Mouse (Mus musculus) layer of hippocampus, postnatal 25 days (tissue): ENCODE data around the gene Kcna10. TPM values are rescaled to one million over a fixed set of nuclear protein-coding genes. Genes with fewer than 3 reads are reported as not detected.
A peak's percentile ranks its signal among the peaks of the same experiment; 100 is the strongest.

Experiments used
- DNase-seq, 2 experiments: peaks; one replicate each; pipeline ENCODE4 v3.0.0; 2022; ENCODE audit warnings: mixed read lengths in 2 of 2, low spot score in 1 of 2; ENCODE audit errors: extremely low spot score in 1 of 2
- total RNA-seq, 2 experiments: library from RNA; stranded (reverse); gene quantifications; 2 replicates each; pipeline ENCODE4 v1.2.3; 2021

The Kcna10 gene
- total RNA-seq, 2 experiments from 2014 or later, result not detected

DNA sequence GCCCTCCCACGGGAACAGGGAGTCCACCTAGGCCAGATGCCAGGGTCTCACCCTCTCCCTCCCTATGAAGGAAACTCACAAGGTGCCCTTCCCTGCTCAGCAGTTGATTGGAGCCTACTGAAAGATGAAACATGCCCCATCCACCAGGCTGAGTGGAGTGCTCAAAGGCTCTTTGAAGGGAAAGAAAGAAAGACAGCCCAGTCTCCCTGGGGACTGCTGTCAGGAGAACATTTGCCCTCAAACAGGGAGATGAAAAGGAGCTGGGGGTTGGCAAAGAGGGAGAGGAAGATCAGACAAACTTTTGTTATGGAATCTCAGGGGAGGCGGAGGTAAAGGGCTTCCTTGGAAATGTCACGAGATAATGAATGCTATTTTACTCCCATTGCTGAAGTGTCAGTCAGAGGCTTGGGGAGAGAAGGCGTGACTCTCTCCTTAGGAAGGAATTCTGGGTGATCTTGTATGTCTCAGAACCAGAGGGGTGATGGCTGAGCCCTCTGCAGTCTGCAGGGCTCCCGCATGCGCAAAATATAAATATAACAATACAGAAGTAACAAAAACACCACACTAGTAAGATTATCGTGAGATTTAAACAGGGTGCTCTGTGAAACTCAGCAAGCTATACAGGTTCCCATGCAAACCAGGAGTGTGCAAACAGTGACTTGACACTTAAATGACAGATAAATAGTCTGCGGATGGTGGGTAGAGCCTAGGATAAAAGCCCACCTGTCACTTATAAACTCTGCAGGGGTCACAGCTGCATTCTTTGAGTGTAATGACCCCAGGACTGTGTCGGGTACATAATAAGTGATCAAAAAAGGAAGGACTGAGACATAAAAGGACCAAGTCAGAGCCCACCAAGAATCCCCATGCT is 18.7 kb downstream of the Kcna10 start:
- DNase-seq, result no peak

DNA sequence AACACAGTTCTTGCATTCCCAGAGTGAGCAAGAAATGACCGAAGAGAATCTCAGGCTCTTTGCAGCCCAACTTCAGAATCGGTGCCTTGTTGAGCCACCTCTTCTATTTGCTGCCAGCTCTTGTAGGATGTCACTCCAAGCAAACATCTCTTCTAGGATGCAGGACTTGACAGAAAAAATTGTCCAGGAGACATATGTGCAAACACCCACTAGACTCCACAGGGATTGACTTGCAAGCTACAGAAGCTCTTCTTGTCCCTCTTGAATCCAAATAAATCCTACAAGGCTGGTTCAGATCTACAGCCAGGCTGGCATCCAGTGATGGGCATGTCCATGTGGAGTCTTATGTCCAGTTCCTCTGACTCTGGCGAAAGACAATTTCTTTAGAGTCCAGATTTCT is 21.6 kb downstream of the Kcna10 start:
- DNase-seq, result no peak

DNA sequence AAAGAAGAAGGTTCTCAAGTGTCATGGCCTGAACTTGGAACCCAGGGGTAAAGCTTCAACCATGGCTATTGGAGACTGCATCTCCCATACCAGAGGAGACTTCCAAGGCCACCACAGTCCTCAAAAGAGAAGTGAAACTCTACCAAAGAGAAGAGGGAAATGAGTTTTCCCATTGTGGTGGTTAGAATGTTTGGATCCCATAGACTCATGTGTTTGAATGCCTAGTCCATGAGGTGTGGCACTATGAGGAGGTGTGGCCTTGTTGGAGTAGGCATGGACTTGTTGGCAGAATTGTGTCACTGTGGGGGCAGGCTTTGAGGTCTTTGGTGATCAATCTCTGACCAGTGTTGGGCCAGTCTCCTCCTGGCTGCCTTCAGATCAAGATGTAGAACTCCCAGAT is 22.3 kb downstream of the Kcna10 start:
- DNase-seq, result no peak

DNA sequence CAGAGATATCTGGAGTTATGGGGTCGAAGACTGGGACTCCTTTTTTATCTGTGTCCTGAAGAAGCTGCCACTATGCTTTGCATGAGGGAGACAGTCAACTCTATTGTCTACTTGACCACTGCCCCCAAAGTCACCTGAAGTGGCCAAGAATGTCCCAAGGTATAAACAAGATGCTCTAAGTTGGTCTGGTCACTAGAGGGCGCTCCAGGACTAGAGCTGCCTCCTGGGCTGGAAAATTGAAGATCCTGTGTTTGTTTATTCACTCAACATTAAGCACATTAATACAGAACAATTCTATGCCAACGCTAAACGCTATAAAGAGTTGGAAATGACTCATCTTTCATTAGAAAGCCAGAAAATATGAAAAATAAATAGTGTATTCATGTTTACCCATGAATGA is 23.1 kb downstream of the Kcna10 start:
- peak; percentile 61 to 91 for DNase-seq

DNA sequence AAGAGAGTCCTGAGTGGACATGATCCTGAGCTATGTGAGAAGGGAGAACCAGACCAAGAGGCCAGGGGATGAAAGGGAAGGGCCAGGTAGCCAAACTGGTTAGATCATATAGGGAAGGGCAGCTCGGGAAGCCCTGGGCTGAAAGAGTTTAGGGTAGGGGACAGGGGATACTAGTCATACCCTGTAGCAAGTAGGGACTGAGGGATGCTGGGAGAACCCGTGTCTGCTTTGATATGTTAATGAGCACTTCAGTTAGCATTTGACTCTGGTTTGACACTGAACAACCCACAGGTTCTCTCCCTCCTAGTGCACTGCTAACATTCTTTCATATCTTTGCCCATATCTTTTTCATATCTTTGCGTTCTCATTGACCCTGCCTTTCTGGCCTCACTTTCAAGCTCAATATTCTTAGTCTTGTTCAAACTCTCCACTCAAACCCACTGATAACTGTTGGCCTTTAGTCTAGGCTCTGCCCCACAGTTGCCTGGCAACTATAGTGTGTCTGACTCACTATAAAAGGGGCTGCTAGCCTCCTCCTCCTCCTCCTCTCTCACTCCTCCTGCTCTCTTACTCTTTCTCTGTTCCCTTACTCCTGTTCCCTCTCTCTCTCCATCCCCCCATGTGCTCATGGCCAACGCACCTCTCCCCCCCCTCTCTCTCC is 23.8 kb downstream of the Kcna10 start:
- no peak for DNase-seq

DNA sequence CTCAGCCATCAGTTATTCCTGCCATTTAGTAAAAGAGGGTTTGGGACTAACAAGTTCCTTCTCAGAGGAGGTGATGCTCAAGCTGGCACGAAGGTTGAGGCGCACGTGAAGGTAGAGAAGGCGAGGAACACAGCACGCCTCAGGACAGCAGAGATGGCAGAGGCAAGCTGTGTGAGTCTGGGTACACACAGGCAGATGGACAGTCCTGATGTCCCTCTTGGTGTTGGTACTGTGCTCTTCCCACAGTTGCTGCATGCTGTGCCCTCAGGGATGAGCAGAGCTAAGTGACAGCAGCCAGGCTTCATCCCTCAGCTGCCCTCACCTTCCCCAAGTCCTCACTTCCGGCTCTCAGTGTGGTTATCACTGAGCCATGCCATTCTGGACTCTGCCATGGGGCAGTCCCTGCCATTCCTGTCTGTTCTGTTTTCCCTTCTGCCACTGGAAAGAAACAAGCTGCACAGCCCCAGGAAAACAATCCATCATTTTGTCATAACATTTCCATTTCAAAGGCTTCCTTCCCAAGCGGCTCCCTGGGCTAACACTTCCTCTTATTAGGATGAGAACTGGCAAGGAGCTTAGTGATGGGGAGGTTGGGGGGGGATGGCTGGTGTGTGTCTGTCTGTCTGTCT is 24.9 kb downstream of the Kcna10 start:
- DNase-seq, result no peak

DNA sequence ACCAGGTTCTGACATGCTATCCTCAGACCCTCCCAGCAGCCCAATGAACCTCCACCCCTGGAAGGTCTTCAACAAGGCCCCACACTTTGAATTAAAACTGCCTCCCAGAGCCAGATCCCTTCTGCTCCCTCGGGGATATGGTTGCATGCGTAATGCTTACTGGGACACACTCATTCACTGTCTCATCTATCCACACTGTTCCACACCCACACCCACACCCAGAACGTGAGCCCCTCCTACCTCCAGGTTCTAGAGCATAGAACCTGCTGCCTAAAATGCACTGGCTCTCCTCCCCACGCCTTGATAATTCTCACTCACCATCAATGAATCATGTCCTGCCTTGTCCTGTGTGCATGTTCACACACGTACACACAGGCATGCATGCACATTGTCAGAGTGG is 31.8 kb downstream of the Kcna10 start:
- DNase-seq, result no peak

DNA sequence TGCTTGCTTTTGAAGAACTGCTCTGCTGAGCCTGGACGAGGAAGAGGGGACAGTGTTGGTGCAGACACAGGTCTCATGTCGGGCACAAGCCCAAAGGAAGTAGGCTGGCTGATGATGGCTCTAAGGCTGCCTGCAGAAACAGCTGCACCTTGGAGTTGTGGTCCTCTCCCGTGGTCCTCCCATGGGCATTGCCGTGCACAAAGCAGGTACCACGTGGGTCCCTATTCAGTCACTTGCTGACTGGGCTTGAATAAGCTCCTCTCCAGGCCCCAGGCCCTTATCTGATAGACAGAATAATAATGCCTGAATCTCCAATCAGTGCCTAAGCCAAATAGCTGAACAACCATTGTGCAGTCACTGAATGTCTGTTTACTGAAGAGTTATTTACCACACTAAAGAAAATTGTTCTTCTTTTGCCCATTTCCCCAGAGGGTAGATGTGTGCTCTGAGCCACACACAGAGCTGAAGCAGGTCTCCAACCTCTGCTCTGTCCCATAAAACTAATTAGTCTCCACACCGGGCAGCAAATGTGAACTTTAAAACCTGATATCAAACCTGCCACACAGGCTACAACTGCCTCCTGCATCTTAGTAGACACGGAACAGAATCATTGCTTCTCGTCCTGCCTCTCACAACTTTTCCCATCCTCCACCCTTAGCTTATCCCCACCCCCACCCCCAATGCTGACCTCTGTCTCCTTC is 33.7 kb downstream of the Kcna10 start:
- DNase-seq, result no peak

DNA sequence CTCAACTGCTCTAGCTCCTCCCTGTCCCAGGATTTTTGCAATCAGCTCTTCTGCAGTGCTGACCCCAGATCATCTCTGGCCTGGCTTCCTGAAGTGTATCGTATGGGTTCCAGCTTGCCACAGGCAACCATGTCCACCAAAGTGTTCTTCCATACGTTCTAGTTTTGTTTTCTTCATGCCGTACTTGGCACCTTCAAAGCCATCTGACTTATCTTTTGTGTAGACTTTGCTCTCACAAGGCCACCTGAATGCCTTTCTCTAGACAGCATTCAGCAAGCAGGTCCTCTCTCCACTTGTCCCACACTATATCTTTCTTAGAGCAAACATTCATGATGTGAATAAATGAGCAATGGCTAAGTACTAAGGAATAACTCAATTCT is 34.2 kb downstream of the Kcna10 start:
- no peak for DNase-seq

DNA sequence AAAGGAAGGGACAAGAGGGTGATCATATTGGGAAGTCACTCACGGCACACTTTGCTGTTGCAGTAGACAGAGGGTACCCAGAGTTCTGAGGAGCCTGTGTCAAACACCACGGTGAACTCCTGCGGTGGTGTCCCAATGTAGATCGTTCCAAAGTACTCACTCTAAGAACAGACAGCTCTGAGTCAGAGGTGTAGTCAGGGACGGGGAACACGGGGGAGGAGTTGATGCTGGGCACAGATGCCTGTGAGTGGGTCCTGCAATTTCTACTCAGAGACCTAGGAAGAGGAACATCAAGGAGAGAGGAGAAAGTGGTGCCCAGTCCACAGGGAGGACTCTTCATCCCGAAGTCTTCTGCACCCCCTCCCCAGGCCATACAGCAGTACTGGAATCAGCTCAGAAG is 35.7 kb downstream of the Kcna10 start:
- DNase-seq, result no peak

DNA sequence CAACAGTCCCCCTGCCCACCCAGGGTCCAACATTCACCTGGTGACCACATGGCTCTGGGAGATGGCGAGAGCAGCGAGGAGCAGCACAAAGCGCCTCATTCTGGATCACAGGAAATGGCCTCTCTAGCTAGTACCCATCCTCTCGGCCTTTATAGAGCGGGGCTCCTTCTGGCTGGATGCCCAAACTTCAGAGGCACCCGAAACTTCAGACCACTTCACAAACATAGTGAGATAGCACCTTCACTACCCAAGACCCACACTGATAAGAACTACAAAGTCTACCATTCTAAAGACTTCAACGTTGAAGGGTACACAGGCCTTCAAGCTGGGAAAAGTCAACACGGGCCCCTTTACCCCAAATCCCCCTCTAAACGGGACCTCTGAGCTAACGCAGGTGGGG is 38.8 kb downstream of the Kcna10 start, which contains the start of gene Cym:
Gene Cym, minus strand, starts transcription at position 125 of the 400 bp plus-strand sequence.
- no peak for DNase-seq

DNA sequence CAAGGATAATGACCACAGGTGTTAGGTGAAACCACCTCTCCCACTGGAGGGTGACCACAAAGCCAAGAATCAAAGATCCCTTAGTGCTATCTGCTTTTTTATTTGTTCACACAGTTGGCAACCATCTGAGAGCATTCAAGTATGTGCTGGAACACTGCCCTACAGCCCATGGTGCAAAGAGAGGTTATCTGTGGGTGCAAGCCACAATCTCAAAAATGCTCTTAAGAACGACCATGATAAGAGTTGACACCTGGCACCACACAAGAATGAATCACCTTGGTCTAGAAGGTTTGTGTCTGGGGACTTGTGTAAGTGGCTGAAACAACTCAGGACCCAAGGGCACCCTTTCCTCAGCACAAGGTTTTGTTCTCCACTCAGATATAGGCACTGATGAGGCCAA is 40.4 kb downstream of the Kcna10 start:
- DNase-seq, result no peak

DNA sequence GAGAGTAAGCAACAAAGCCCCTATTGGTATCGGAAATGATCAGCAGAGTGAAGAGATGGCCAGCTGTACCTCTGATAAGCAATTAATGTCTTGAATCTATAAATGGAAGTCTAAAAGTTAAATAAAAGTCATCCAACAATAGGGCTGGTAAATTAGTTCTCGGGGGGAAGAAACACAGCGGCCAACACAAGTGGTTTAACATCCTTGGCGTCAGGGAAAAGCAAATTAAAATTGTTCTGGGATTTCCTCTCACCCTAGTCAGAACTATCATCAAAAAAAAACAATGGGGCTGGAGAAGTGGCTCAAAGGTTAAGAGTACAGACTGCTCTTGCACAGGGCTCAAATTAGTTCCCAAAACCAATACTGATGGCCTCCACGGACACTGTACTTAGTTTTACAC is 43.0 kb downstream of the Kcna10 start:
- no peak for DNase-seq

DNA sequence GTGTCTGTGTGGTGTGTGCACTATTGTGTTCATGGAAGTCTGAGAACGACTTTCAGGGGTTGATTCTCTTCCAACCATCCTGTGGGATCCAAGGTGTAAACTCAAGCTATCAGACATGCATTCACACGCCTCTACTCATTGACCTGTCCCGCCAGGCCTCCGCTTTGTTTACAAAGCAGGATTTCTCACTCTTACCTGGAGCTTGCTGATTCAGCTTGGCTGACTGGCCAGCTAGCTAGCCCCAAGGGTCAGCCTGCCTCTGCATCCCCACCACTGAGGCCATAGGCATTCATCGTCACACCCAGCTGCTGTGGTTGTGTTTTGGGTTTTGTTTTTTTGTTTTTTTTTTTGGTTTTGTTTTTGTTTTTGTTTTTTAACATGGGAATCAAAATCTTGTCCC is 46.4 kb downstream of the Kcna10 start:
- DNase-seq, result no peak

DNA sequence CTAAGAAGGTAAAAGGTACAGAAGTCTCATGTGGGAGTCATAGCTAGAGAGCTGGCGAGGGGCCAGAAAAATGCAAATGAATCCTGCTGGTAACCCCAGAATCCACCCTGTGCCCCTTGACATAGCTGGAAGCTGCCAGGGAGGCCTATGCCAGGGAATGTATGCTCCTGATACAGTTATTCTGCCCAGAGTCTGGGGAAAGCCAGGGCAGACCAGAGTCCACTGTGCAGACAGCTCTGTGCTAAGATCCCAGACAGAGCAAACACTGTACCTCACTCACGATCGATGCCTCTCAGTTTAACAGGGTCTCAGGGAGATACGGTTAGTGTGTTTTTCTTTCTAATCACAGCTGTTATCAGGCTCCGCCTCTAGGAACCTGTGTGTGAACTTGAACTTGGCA is 47.0 kb downstream of the Kcna10 start:
- no peak for DNase-seq

DNA sequence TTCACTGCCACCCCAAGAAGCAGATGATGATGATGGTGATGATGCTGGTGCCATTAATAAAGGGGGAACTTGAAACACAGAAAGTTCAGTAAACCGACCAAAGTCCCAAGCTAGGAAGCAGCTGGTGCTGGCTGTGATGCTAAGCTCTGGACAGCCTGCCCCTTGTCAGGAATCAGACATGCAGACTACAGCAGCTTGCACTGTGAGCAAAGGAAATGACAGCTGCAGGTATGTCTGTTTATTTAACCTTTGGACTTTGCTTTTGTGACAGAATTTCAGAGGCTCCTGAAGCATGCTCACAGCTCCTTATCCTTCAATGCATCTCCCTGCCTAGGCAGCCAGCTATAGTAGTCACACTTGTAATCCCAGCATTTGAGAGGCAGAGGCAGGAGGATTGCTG is 47.7 kb downstream of the Kcna10 start, which contains the start of gene A630076J17Rik:
Gene A630076J17Rik, plus strand, starts transcription at position 88 of the 400 bp plus-strand sequence.
- no peak for DNase-seq

DNA sequence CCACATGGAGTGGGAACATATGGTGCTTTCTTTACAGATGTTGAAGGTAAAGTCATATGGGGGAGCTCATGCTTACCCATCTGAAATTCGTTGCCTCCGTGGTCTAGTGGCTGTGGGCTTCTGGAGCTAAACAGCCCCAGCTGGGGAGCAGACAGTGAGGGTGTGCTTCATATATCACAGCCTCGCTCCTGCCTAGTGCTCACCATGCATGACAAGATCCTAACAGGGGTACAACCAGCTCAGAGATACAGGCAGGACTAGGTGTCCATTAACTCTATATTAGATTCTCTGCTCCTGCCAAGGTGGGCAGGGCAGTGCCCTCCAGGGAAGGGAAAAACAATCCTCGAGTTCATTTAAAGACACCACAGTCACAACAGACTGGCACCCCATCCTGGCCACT is 48.3 kb downstream of the Kcna10 start:
- DNase-seq, result no peak

DNA sequence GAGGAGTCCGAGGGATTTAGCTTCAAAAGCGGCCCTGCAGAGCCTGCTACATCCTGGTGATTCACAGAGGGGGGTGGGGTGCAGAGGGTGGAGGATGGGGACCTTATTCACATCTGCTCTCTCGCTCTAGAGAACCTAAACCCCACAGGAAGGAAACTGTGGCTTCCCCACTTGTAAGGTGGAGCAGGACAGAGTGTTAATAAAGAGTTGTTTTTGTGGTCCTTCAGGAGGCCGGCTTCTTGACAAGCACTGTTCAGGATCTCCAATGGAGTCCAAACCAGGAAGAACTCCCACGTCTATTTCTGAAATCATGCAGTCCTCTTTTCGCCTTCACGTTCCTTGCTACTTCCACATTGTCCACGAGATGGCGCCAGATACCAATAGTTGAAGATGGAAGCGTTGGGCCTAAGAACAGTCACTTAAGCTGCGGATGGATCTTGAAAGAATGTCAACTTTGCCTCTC is 50.5 kb downstream of the Kcna10 start:
- peak; percentile 84 to 97 for DNase-seq

DNA sequence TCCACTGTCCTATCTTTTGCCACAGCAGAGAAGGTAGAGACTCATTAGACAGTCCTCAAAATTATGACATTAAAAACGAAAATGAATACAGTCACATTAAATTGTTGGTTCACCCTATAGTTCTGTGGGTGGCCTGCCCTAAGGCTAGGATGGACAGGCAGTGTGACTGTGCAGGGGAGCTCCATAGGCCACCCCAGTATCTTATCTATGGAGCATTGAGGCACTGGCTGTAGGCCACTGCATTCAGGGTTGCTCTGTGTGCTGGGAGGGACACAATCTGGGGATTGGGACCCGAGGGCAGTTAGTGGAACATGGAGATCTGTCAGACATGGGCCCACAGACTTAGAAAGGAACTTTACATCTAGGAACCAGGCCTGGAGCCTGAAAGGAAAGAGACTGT is 51.1 kb downstream of the Kcna10 start:
- no peak for DNase-seq

DNA sequence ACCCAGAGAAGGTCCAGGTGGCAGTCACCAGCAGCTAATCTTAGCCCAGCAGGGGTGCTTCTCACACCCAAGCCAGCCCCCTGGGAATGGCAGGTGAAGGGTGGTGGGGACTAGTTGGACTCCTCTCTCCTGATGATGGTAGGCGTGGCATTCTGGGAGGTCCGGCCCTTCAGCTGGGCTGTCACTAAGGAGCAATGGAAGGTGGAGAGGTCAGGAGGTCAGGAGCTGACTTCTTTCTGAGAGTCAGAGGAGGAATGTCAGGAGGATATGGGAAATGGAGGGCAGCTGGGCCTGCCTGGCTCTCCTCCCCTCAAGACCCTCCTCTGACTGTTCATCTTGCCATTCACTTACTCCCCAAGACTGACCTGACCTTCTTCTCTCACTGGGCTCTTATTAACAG is 55.2 kb downstream of the Kcna10 start:
- DNase-seq, result no peak
